10 mouse cellular contexts compared by ENCODE assay signal in genomic region chr9:64393914-64394596, GRCm38 (mm10). TPM values are rescaled to one million over a fixed set of nuclear protein-coding genes. Genes with fewer than 3 reads are reported as not detected.
DNase-seq lines count a peak whose midpoint lies in the region; ATAC-seq and TF ChIP-seq lines count a peak whose summit lies in the region.
"Had no signal": no experiment of that assay in that cellular context is flagged by ENCODE, and none has a peak within 500 bp of the region (broad histone marks: within the 10 kb centered on the region; RNA-seq: fewer than 3 reads in every experiment).

No protein-coding gene starts in this region.

- no peak overlapping the region for H3K27ac ChIP-seq in liver, embryonic 14.5 days
- H3K27ac ChIP-seq: heart, embryonic 13.5 days; stomach, embryonic 15.5 days had no signal

- H3K36me3 ChIP-seq in liver, embryonic 14.5 days (replicated peaks; ENCODE audit: control insufficient read depth, insufficient read depth, low read depth) = no peaks in the 10 kb centered on the region
- H3K36me3 ChIP-seq: heart, embryonic 13.5 days; stomach, embryonic 15.5 days had no signal

- 41% methylated on average over 5 of the region's 5 CpGs for WGBS in liver, embryonic 14.5 days (ENCODE audit: insufficient replicate concordance)

- peaks cover 0 to 2% of the 10 kb centered on the region in 2 experiments; a peak in 1 of 4 replicates for H3K4me1 ChIP-seq in liver, embryonic 14.5 days (replicated peaks; ENCODE audit: control insufficient read depth in 2 of 2, insufficient read depth in 2 of 2, low read length in 1 of 2)
- H3K4me1 ChIP-seq: stomach, embryonic 15.5 days had no signal

- no peaks in the 10 kb centered on the region; the same call in 1 of the 2 replicates for H3K27me3 ChIP-seq in liver, embryonic 14.5 days (ENCODE audit: control insufficient read depth, insufficient read depth, low read length)
- H3K27me3 ChIP-seq: stomach, embryonic 15.5 days had no signal

- peak; percentile 5 to 21 for DNase-seq in monocyte, adult 2 months (ENCODE audit: low read depth in 1 of 2, low spot score in 2 of 2)
- peak; percentile 85 for DNase-seq in brain, embryonic 14.5 days (ENCODE audit: low read depth)
- DNase-seq in fibroblast of lung, adult 2 months (ENCODE audit: low read depth) = peak; percentile 19
- peak; percentile 61 to 84 for DNase-seq in kidney, adult 8-10 months
- DNase-seq in liver, embryonic 14.5 days (ENCODE audit: low read depth in 3 of 3, low spot score in 3 of 3) = peak; percentile 23 to 37 (median 30)
- peak; percentile 65 to 76 for DNase-seq in right cerebral cortex, adult 2 months (ENCODE audit: low spot score in 2 of 2)
- peak; percentile 58 to 81 for DNase-seq in urinary bladder, postnatal 4 days (ENCODE audit: low spot score in 2 of 2)

- TF ChIP-seq CTCF in brain, embryonic 14.5 days (IDR thresholded peaks at IDR 0.05; ENCODE audit: borderline replicate concordance, extremely low read depth, insufficient read depth, insufficient read length) = peak; percentile 89
- TF ChIP-seq CTCF in liver, embryonic 14.5 days (IDR thresholded peaks at IDR 0.05; ENCODE audit: low read depth) = peak; percentile 94

- no peak for ATAC-seq in monocyte, adult 5-6 weeks (replicated peaks; ENCODE audit: insufficient number of reproducible peaks, low FRiP score, low TSS enrichment, poor library complexity, severe bottlenecking)
- ATAC-seq in liver, embryonic 14.5 days (ENCODE audit: insufficient read depth) = no peak

- TF ChIP-seq EP300 in liver, embryonic 14.5 days (IDR thresholded peaks at IDR 0.05; ENCODE audit: low read depth) = no peak

- no peak overlapping the region for H3K4me3 ChIP-seq in liver, embryonic 14.5 days (ENCODE audit: insufficient read depth in 1 of 2, low read depth in 2 of 2, low read length in 2 of 2)
- H3K4me3 ChIP-seq: heart, embryonic 13.5 days; stomach, embryonic 15.5 days had no signal

- H3K9me3 ChIP-seq in liver, embryonic 14.5 days (ENCODE audit: control insufficient read depth, low read length) = no peaks in the 10 kb centered on the region
- H3K9me3 ChIP-seq: heart, embryonic 13.5 days; stomach, embryonic 15.5 days had no signal

- no peak overlapping the region for H3K9ac ChIP-seq in liver, embryonic 14.5 days (replicated peaks)
- H3K9ac ChIP-seq: heart, embryonic 13.5 days; stomach, embryonic 15.5 days had no signal

- H3K4me2 ChIP-seq in liver, embryonic 14.5 days (ENCODE audit: low read depth) = no peak overlapping the region
- H3K4me2 ChIP-seq: heart, embryonic 13.5 days; stomach, embryonic 15.5 days had no signal

- no peak for TF ChIP-seq POLR2A in brain, embryonic 14.5 days (IDR thresholded peaks at IDR 0.05; ENCODE audit: borderline replicate concordance, extremely low read depth, insufficient read depth, insufficient read length, poor library complexity, severe bottlenecking)

RNA-seq across cellular contexts. Expression of gene Megf11, which starts 8.6 kb away (rescaled TPM):
- total RNA-seq in monocyte, adult 5-6 weeks (2017) = 0.10 to 0.64 TPM (median 0.29 TPM) in 3 replicates
- polyA plus RNA-seq in brain, embryonic 14.5 days (2012; rRNA removed) = 12.1 and 16.5 TPM in 2 replicates
- polyA plus RNA-seq in liver, embryonic 14.5 days (2012; rRNA removed) = 0.18 and 0.24 TPM in 2 replicates
- 0.11 and 0.28 TPM in 2 replicates for polyA plus RNA-seq in liver, embryonic 14.5 days (2014; fragmentation: Nextera tagmentation; extraction: Ambion mirVana)

RNA-seq across cellular contexts. Expression of gene Dis3l, which starts 53.0 kb away (rescaled TPM):
- total RNA-seq in monocyte, adult 5-6 weeks (2017) = 13.9 to 17.6 TPM (median 15.1 TPM) in 3 replicates
- polyA plus RNA-seq in brain, embryonic 14.5 days (2012; rRNA removed) = 17.9 and 20.4 TPM in 2 replicates
- 3.4 and 4.9 TPM in 2 replicates for polyA plus RNA-seq in liver, embryonic 14.5 days (2012; rRNA removed)
- polyA plus RNA-seq in liver, embryonic 14.5 days (2014; fragmentation: Nextera tagmentation; extraction: Ambion mirVana) = 8.0 and 8.6 TPM in 2 replicates

Comparison
In these comparisons a context has a peak if more than half of its experiments do, and no peak if none do; other contexts are left out.
1. DNase-seq: peak in every context shown above with its lines; median percentile 85 in brain, embryonic 14.5 days; 72 in kidney, adult 8-10 months; 70 in right cerebral cortex, adult 2 months; 70 in urinary bladder, postnatal 4 days; 30 in liver, embryonic 14.5 days; 19 in fibroblast of lung, adult 2 months; 13 in monocyte, adult 2 months.
2. RNA of gene Megf11, which starts 8.6 kb away (polyA plus RNA-seq): 12.1 to 16.5 TPM in brain, embryonic 14.5 days; 0.11 to 0.28 TPM in liver, embryonic 14.5 days; every median in the first group is over 10 times any median in the second.